Mouse (Mus musculus): ENCODE data around the gene Aox2. TPM values are rescaled to one million over a fixed set of nuclear protein-coding genes. Genes with fewer than 3 reads are reported as not detected.

Gene Aox2
- total and polyA plus RNA-seq, 3 experiments = 0.04 to 0.08 TPM; not detected in 1

- Histone ChIP-seq H3K4me3 (ENCODE audit: control insufficient read depth in 1 of 2, insufficient read depth in 1 of 2, low read depth in 2 of 2, low read length in 2 of 2) (no peak overlapping the region), H3K27me3 (ENCODE audit: control insufficient read depth in 1 of 2, insufficient read depth in 2 of 2, low read length in 2 of 2) (no peaks in the 10 kb centered on the region), H3K9me3 (replicated peaks; ENCODE audit: insufficient read depth, low read length) (no peaks in the 10 kb centered on the region), H3K79me2 (ENCODE audit: control insufficient read depth, insufficient read depth, low read length, poor library complexity) (no peaks in the 10 kb centered on the region), H3K36me3 (ENCODE audit: control insufficient read depth in 1 of 2, insufficient read depth in 2 of 2, low read length in 2 of 2) (peaks cover 0 to 8% of the 10 kb centered on the region in 2 experiments; a peak in 1 of 4 replicates), H3K9ac (ENCODE audit: control insufficient read depth, low read depth, low read length, poor library complexity, severe bottlenecking) (no peak overlapping the region), H3K4me1 (ENCODE audit: control insufficient read depth in 1 of 2, insufficient read depth in 2 of 2, low read length in 2 of 2) (peaks cover 0 to 5% of the 10 kb centered on the region in 2 experiments; a peak in 2 of 4 replicates), H3K27ac (ENCODE audit: control insufficient read depth, low read depth, low read length) (peak overlapping the region; percentile 23; the same call in 1 of the 2 replicates)
- DNase-seq (ENCODE audit: low read depth, low spot score) = no peak
- TF ChIP-seq TAL1 (IDR thresholded peaks at IDR 0.05; ENCODE audit: low read length) (no peak), GATA1 (IDR thresholded peaks at IDR 0.05; ENCODE audit: low read depth, low read length) (0 out of 2 replicates have a peak, but pooled peaks have one; percentile 14)
Measured at GRCm38 (mm10) chr1:58375574-58376147, 97.5 kb downstream of the Aox2 start.

GRCm38 (mm10) chr1:58382586-58383281 is 104.6 kb downstream of the Aox2 start:
- Histone ChIP-seq H3K9ac (ENCODE audit: control insufficient read depth, low read depth, low read length, poor library complexity, severe bottlenecking) (no peak overlapping the region), H3K27ac (ENCODE audit: control insufficient read depth, low read depth, low read length) (no peak overlapping the region), H3K4me1 (ENCODE audit: control insufficient read depth in 1 of 2, insufficient read depth in 2 of 2, low read length in 2 of 2) (no peaks in the 10 kb centered on the region), H3K4me3 (ENCODE audit: control insufficient read depth in 1 of 2, insufficient read depth in 1 of 2, low read depth in 2 of 2, low read length in 2 of 2) (no peak overlapping the region), H3K9me3 (replicated peaks; ENCODE audit: insufficient read depth, low read length) (no peaks in the 10 kb centered on the region), H3K79me2 (ENCODE audit: control insufficient read depth, insufficient read depth, low read length, poor library complexity) (no peaks in the 10 kb centered on the region), H3K27me3 (ENCODE audit: control insufficient read depth in 1 of 2, insufficient read depth in 2 of 2, low read length in 2 of 2) (no peaks in the 10 kb centered on the region), H3K36me3 (ENCODE audit: control insufficient read depth in 1 of 2, insufficient read depth in 2 of 2, low read length in 2 of 2) (no peaks in the 10 kb centered on the region)
- TF ChIP-seq USF2 (IDR thresholded peaks at IDR 0.05; ENCODE audit: borderline replicate concordance in 1 of 2, insufficient read depth in 1 of 2, low read depth in 1 of 2, low read length in 2 of 2) = no peak
- TF ChIP-seq TCF12 (IDR thresholded peaks at IDR 0.05; ENCODE audit: low read depth, low read length) = no peak
- no peak for TF ChIP-seq KAT2A (conservative IDR thresholded peaks at IDR 0.05; ENCODE audit: low read depth, low read length)
- TF ChIP-seq ZKSCAN1 (IDR thresholded peaks at IDR 0.05; ENCODE audit: low read depth, low read length) = no peak
- TF ChIP-seq MYC (IDR thresholded peaks at IDR 0.05; ENCODE audit: low read depth, low read length) = no peak
- TF ChIP-seq UBTF (IDR thresholded peaks at IDR 0.05; ENCODE audit: borderline replicate concordance, insufficient read depth, low read depth, low read length) = no peak
- TF ChIP-seq CTCF (IDR thresholded peaks at IDR 0.05 in 2 of 3, conservative IDR thresholded peaks at IDR 0.05 in 1 of 3; ENCODE audit: control insufficient read depth in 1 of 3, insufficient read depth in 1 of 3, low read depth in 2 of 3, low read length in 3 of 3, poor library complexity in 1 of 3, severe bottlenecking in 1 of 3) = no peak
- TF ChIP-seq CHD1 (IDR thresholded peaks at IDR 0.05; ENCODE audit: low read depth, low read length) = no peak
- TF ChIP-seq ZC3H11A (IDR thresholded peaks at IDR 0.05; ENCODE audit: low read depth, low read length) = no peak
- TF ChIP-seq JUND (IDR thresholded peaks at IDR 0.05; ENCODE audit: low read depth, low read length) = no peak
- TF ChIP-seq TAL1 (IDR thresholded peaks at IDR 0.05; ENCODE audit: low read length) = no peak
- no peak for TF ChIP-seq SMC3 (IDR thresholded peaks at IDR 0.05; ENCODE audit: low read depth, low read length)
- no peak for TF ChIP-seq NELFE (IDR thresholded peaks at IDR 0.05; ENCODE audit: low read depth, low read length)
- TF ChIP-seq MXI1 (IDR thresholded peaks at IDR 0.05; ENCODE audit: low read depth, low read length) = no peak
- DNase-seq (ENCODE audit: low read depth, low spot score) = no peak

Data from MEL (cell line).